Mouse (Mus musculus): ENCODE results near the gene Wdr54. TPM values are rescaled to one million over a fixed set of nuclear protein-coding genes. Genes with fewer than 3 reads are reported as not detected.

The Wdr54 gene
- polyA plus RNA-seq, 1 experiment from 2014 or later: 11.1 TPM

DNA sequence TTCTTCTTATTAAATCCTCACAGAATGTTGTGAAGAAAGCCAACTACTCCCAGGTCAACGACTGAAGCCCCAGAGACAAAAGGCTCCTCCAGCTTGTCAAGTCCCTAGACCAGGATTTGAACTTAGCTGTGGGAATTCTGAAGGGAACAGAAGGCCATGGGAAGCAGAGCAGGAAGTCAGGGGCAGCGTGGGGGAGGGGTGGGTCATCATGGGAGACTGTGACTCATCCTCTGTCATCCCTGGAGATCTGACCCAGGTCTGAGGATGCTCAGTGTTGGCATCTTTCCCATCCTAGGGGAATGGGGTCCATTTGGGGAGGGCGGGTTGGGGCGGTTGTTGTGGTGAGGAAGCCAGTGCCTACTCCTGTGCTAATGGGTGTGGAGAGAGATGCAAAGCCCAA, 14.6 kb downstream of the Wdr54 start:
- WGBS: 22% methylated on average over 4 of the region's 4 CpGs
- no peaks in the 10 kb centered on the region for H3K36me3 ChIP-seq (replicated peaks; ENCODE audit: control insufficient read depth, insufficient read depth, low read depth, low read length)
- ATAC-seq (replicated peaks; ENCODE audit: insufficient number of reproducible peaks, low FRiP score, low TSS enrichment, low read depth) (no peak), DNase-seq (ENCODE audit: low spot score) (no peak)
- H3K4me1 ChIP-seq (ENCODE audit: control insufficient read depth, insufficient read depth, low read length): peaks cover 9% of the 10 kb centered on the region
- peak overlapping the region; percentile 27; the same call in 1 of the 2 replicates for H3K4me3 ChIP-seq (ENCODE audit: low read depth, low read length)
- no peak overlapping the region for H3K27ac ChIP-seq (replicated peaks; ENCODE audit: low read depth, low read length)
- H3K27me3 ChIP-seq (ENCODE audit: control insufficient read depth, insufficient read depth, low read length): no peaks in the 10 kb centered on the region
- no peaks in the 10 kb centered on the region for H3K9me3 ChIP-seq (replicated peaks; ENCODE audit: control insufficient read depth, low read length)
- H3K4me2 ChIP-seq (ENCODE audit: low read depth, low read length): peak overlapping the region; percentile 68
- peak overlapping the region; percentile 55 for H3K9ac ChIP-seq (replicated peaks; ENCODE audit: low read length)

DNA sequence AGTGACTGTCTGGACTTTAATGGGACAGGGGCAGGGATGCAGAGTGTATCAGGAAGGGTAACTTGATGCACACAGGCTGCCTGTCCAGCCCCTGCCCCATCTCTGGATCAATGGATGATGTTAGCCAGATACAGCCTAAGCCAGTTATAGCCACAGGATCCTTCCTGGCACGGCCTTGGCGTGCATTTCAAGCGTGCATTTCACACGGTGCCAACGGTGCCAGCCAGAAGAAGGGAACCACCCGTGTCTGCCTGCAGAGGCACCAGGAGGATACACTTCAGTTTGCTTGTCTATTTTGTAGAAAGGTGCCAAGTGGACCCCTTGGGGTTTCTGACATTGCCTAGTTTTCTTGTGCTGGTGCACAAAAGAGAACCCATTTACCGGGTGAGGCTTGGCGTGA, 16.2 kb downstream of the Wdr54 start:
- H3K27me3 ChIP-seq (ENCODE audit: control insufficient read depth, insufficient read depth, low read length): no peaks in the 10 kb centered on the region
- no peaks in the 10 kb centered on the region for H3K36me3 ChIP-seq (replicated peaks; ENCODE audit: control insufficient read depth, insufficient read depth, low read depth, low read length)
- WGBS: 86% methylated on average over 8 of the region's 8 CpGs
- no peak for DNase-seq (ENCODE audit: low spot score)
- H3K4me1 ChIP-seq (ENCODE audit: control insufficient read depth, insufficient read depth, low read length): peaks cover 9% of the 10 kb centered on the region
- ATAC-seq (replicated peaks; ENCODE audit: insufficient number of reproducible peaks, low FRiP score, low TSS enrichment, low read depth): no peak
- H3K27ac ChIP-seq (replicated peaks; ENCODE audit: low read depth, low read length): no peak overlapping the region
- no peaks in the 10 kb centered on the region for H3K9me3 ChIP-seq (replicated peaks; ENCODE audit: control insufficient read depth, low read length)
- no peak overlapping the region for H3K9ac ChIP-seq (replicated peaks; ENCODE audit: low read length)
- no peak overlapping the region for H3K4me2 ChIP-seq (ENCODE audit: low read depth, low read length)
- no peak overlapping the region for H3K4me3 ChIP-seq (ENCODE audit: low read depth, low read length)

- no peaks in the 10 kb centered on the region for H3K36me3 ChIP-seq (replicated peaks; ENCODE audit: control insufficient read depth, insufficient read depth, low read depth, low read length)
- under 1% methylated on average over 11 of the region's 11 CpGs for WGBS
- H3K9ac ChIP-seq (replicated peaks; ENCODE audit: low read length): peak overlapping the region; percentile 76
- peak overlapping the region; percentile 99 for H3K27ac ChIP-seq (replicated peaks; ENCODE audit: low read depth, low read length)
- no peaks in the 10 kb centered on the region for H3K27me3 ChIP-seq (ENCODE audit: control insufficient read depth, insufficient read depth, low read length)
- peaks cover 9% of the 10 kb centered on the region for H3K4me1 ChIP-seq (ENCODE audit: control insufficient read depth, insufficient read depth, low read length)
- ATAC-seq (replicated peaks; ENCODE audit: insufficient number of reproducible peaks, low FRiP score, low TSS enrichment, low read depth): peak; percentile 21
- H3K9me3 ChIP-seq (replicated peaks; ENCODE audit: control insufficient read depth, low read length): no peaks in the 10 kb centered on the region
- peak overlapping the region; percentile 50 for H3K4me3 ChIP-seq (ENCODE audit: low read depth, low read length)
- peak overlapping the region; percentile 88 for H3K4me2 ChIP-seq (ENCODE audit: low read depth, low read length)
- peak; percentile 73 for DNase-seq (ENCODE audit: low spot score)
Measured at GRCm38 (mm10) chr6:83138056-83138455, 18.1 kb downstream of the Wdr54 start.

GRCm38 (mm10) chr6:83137576-83137950, 18.6 kb downstream of the Wdr54 start:
- H3K27me3 ChIP-seq (ENCODE audit: control insufficient read depth, insufficient read depth, low read length): no peaks in the 10 kb centered on the region
- H3K4me2 ChIP-seq (ENCODE audit: low read depth, low read length): peak overlapping the region; percentile 88
- peak overlapping the region; percentile 99 for H3K27ac ChIP-seq (replicated peaks; ENCODE audit: low read depth, low read length)
- H3K9ac ChIP-seq (replicated peaks; ENCODE audit: low read length): peak overlapping the region; percentile 76
- peak; percentile 94 for DNase-seq (ENCODE audit: low spot score)
- no peaks in the 10 kb centered on the region for H3K9me3 ChIP-seq (replicated peaks; ENCODE audit: control insufficient read depth, low read length)
- peak overlapping the region; percentile 50 for H3K4me3 ChIP-seq (ENCODE audit: low read depth, low read length)
- H3K36me3 ChIP-seq (replicated peaks; ENCODE audit: control insufficient read depth, insufficient read depth, low read depth, low read length): no peaks in the 10 kb centered on the region
- ATAC-seq (replicated peaks; ENCODE audit: insufficient number of reproducible peaks, low FRiP score, low TSS enrichment, low read depth): peak; percentile 61
- H3K4me1 ChIP-seq (ENCODE audit: control insufficient read depth, insufficient read depth, low read length): peaks cover 9% of the 10 kb centered on the region
- under 1% methylated on average over 12 of the region's 12 CpGs for WGBS

- peak overlapping the region; percentile 99 for H3K27ac ChIP-seq (replicated peaks; ENCODE audit: low read depth, low read length)
- H3K9me3 ChIP-seq (replicated peaks; ENCODE audit: control insufficient read depth, low read length): no peaks in the 10 kb centered on the region
- peak overlapping the region; percentile 50 for H3K4me3 ChIP-seq (ENCODE audit: low read depth, low read length)
- WGBS: under 1% methylated on average over 26 of the region's 26 CpGs
- ATAC-seq (replicated peaks; ENCODE audit: insufficient number of reproducible peaks, low FRiP score, low TSS enrichment, low read depth): peak; percentile 79
- no peaks in the 10 kb centered on the region for H3K36me3 ChIP-seq (replicated peaks; ENCODE audit: control insufficient read depth, insufficient read depth, low read depth, low read length)
- peak; percentile 87 for DNase-seq (ENCODE audit: low spot score)
- H3K4me1 ChIP-seq (ENCODE audit: control insufficient read depth, insufficient read depth, low read length): peaks cover 5% of the 10 kb centered on the region
- H3K9ac ChIP-seq (replicated peaks; ENCODE audit: low read length): peak overlapping the region; percentile 76
- peak overlapping the region; percentile 88 for H3K4me2 ChIP-seq (ENCODE audit: low read depth, low read length)
- H3K27me3 ChIP-seq (ENCODE audit: control insufficient read depth, insufficient read depth, low read length): no peaks in the 10 kb centered on the region
Measured at GRCm38 (mm10) chr6:83136881-83137575, 19.2 kb downstream of the Wdr54 start.

- H3K27ac ChIP-seq (replicated peaks; ENCODE audit: low read depth, low read length): peak overlapping the region; percentile 99
- ATAC-seq (replicated peaks; ENCODE audit: insufficient number of reproducible peaks, low FRiP score, low TSS enrichment, low read depth) (0 out of 2 replicates have a peak, but pooled peaks have one; percentile 0), DNase-seq (ENCODE audit: low spot score) (no peak)
- H3K9ac ChIP-seq (replicated peaks; ENCODE audit: low read length): peak overlapping the region; percentile 76
- peak overlapping the region; percentile 50 for H3K4me3 ChIP-seq (ENCODE audit: low read depth, low read length)
- WGBS: 4% methylated on average over 5 of the region's 5 CpGs
- H3K27me3 ChIP-seq (ENCODE audit: control insufficient read depth, insufficient read depth, low read length): no peaks in the 10 kb centered on the region
- H3K4me2 ChIP-seq (ENCODE audit: low read depth, low read length): peak overlapping the region; percentile 88
- no peaks in the 10 kb centered on the region for H3K36me3 ChIP-seq (replicated peaks; ENCODE audit: control insufficient read depth, insufficient read depth, low read depth, low read length)
- no peaks in the 10 kb centered on the region for H3K9me3 ChIP-seq (replicated peaks; ENCODE audit: control insufficient read depth, low read length)
- peaks cover 2% of the 10 kb centered on the region for H3K4me1 ChIP-seq (ENCODE audit: control insufficient read depth, insufficient read depth, low read length)
Measured at GRCm38 (mm10) chr6:83136291-83136880, 19.8 kb downstream of the Wdr54 start.

DNA sequence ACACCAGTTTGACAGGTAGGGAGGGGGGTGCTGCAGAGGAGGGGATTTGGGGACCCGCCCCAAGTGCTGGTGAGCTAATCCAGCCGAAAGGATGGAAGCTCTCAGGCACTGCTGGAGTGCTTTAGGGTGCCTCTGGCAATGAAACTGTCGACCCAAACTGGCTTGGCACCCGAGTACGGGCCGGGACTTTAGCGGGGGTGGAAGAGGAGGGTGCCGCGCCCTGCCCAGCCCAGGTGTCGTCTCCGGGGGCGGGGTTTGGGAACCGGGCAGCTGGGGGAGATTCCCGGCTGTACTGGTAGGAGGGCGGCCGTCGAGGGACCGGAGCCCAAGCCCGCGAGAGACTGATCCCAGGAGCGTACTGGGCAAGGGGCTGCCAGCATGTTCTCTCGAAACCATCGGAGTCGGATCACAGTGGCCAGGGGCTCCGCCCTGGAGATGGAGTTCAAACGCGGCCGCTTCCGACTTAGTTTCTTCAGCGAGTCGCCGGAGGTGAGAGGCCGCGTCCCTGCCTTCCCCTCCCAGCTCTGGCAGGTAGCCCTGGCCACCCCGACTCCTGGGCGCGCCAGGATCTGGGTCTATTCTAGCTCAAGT, 20.5 kb downstream of the Wdr54 start:
- Histone ChIP-seq H3K36me3 (replicated peaks; ENCODE audit: control insufficient read depth, insufficient read depth, low read depth, low read length) (no peaks in the 10 kb centered on the region), H3K9ac (replicated peaks; ENCODE audit: low read length) (peak overlapping the region; percentile 76), H3K4me2 (ENCODE audit: low read depth, low read length) (peak overlapping the region; percentile 88), H3K27ac (replicated peaks; ENCODE audit: low read depth, low read length) (peak overlapping the region; percentile 56; the same call in 1 of the 2 replicates), H3K4me3 (ENCODE audit: low read depth, low read length) (peak overlapping the region; percentile 50), H3K4me1 (ENCODE audit: control insufficient read depth, insufficient read depth, low read length) (peaks cover 2% of the 10 kb centered on the region), H3K27me3 (ENCODE audit: control insufficient read depth, insufficient read depth, low read length) (no peaks in the 10 kb centered on the region), H3K9me3 (replicated peaks; ENCODE audit: control insufficient read depth, low read length) (no peaks in the 10 kb centered on the region)
- WGBS: 3% methylated on average over 37 of the region's 37 CpGs
- DNase-seq (ENCODE audit: low spot score): no peak
- no peak for ATAC-seq (replicated peaks; ENCODE audit: insufficient number of reproducible peaks, low FRiP score, low TSS enrichment, low read depth)
